Mouse (Mus musculus) MEL (cell line): ENCODE results near the gene Mef2d. TPM values are rescaled to one million over a fixed set of nuclear protein-coding genes. Genes with fewer than 3 reads are reported as not detected.

ENCODE experiments used
- DNase-seq: peaks from one replicate; pipeline ENCODE4 v3.0.0; 2011; ENCODE audit warnings: low read depth, low spot score
- H3K27ac ChIP-seq: 2 replicates; pipeline ENCODE4 v1.5.1; 2012; ENCODE audit warnings: low read depth, mild to moderate bottlenecking, control low read depth, low read length, moderate library complexity; ENCODE audit not compliant: control insufficient read depth
- H3K27me3 ChIP-seq, 2 experiments: fragments of 150-350 bp in 1 of 2; sonication (generic) in 1 of 2; 2 replicates each; pipeline ENCODE4 v1.6.1; 2012; ENCODE audit warnings: low read length in 2 of 2, mild to moderate bottlenecking in 2 of 2, improper control_type of control experiment in 1 of 2, moderate library complexity in 1 of 2; ENCODE audit not compliant: insufficient read depth in 2 of 2, control insufficient read depth in 1 of 2
- H3K36me3 ChIP-seq, 2 experiments: 2 replicates each; pipeline ENCODE4 v1.6.1; 2012 to 2014; ENCODE audit warnings: low read length in 2 of 2, improper control_type of control experiment in 1 of 2, inconsistent platforms in 1 of 2, mild to moderate bottlenecking in 1 of 2; ENCODE audit not compliant: insufficient read depth in 2 of 2, control insufficient read depth in 1 of 2
- H3K4me1 ChIP-seq, 2 experiments: fragments of 150-350 bp in 1 of 2; sonication (generic) in 1 of 2; 2 replicates each; pipeline ENCODE4 v1.6.1; 2012; ENCODE audit warnings: low read length in 2 of 2, improper control_type of control experiment in 1 of 2, mild to moderate bottlenecking in 1 of 2; ENCODE audit not compliant: insufficient read depth in 2 of 2, control insufficient read depth in 1 of 2
- H3K4me3 ChIP-seq, 2 experiments: fragments of 150-350 bp in 1 of 2; sonication (generic) in 1 of 2; 2 replicates each; pipeline ENCODE4 v1.5.1; 2012; ENCODE audit warnings: low read depth in 2 of 2, low read length in 2 of 2, mild to moderate bottlenecking in 2 of 2, moderate library complexity in 2 of 2, control low read depth in 1 of 2, improper control_type of control experiment in 1 of 2; ENCODE audit not compliant: control insufficient read depth in 1 of 2, insufficient read depth in 1 of 2
- H3K79me2 ChIP-seq: 2 replicates; pipeline ENCODE4 v1.6.1; 2012; ENCODE audit warnings: mild to moderate bottlenecking, low read length, moderate library complexity; ENCODE audit not compliant: control insufficient read depth, poor library complexity, insufficient read depth
- H3K9ac ChIP-seq: 2 replicates; pipeline ENCODE4 v1.6.1; 2012; ENCODE audit warnings: low read depth, mild to moderate bottlenecking, control low read depth, low read length, moderate library complexity; ENCODE audit not compliant: control insufficient read depth, poor library complexity, severe bottlenecking
- H3K9me3 ChIP-seq: fragments of 150-350 bp; sonication (generic); replicated peaks from 2 replicates; pipeline ENCODE4 v1.6.1; 2012; ENCODE audit warnings: mild to moderate bottlenecking, low read length, improper control_type of control experiment, moderate library complexity; ENCODE audit not compliant: insufficient read depth
- CHD1 ChIP-seq: IDR thresholded peaks from 2 replicates; pipeline ENCODE4 v1.6.1; 2012; ENCODE audit warnings: low read depth, mild to moderate bottlenecking, inconsistent platforms, low read length, improper control_type of control experiment
- ELF1 ChIP-seq: IDR thresholded peaks from 2 replicates; pipeline ENCODE4 v1.6.1; 2014; ENCODE audit warnings: low read depth, mild to moderate bottlenecking, inconsistent platforms, low read length, improper control_type of control experiment, moderate library complexity
- ETS1 ChIP-seq: IDR thresholded peaks from 2 replicates; pipeline ENCODE4 v1.6.1; 2012; ENCODE audit warnings: low read depth, mild to moderate bottlenecking, inconsistent platforms, low read length, improper control_type of control experiment, moderate library complexity
- HCFC1 ChIP-seq: IDR thresholded peaks from 2 replicates; pipeline ENCODE4 v1.6.1; 2012; ENCODE audit warnings: low read depth, mild to moderate bottlenecking, inconsistent platforms, low read length, improper control_type of control experiment, moderate library complexity
- KAT2A ChIP-seq: conservative IDR thresholded peaks from 2 replicates; pipeline ENCODE4 v1.6.1; 2012; ENCODE audit warnings: low read depth, low read length, improper control_type of control experiment, inconsistent platforms
- MXI1 ChIP-seq: IDR thresholded peaks from 2 replicates; pipeline ENCODE4 v1.6.1; 2011; ENCODE audit warnings: mild to moderate bottlenecking, low read depth, low read length, improper control_type of control experiment
- MYC ChIP-seq: IDR thresholded peaks from 2 replicates; pipeline ENCODE4 v1.6.1; 2011; ENCODE audit warnings: low read depth, mild to moderate bottlenecking, low read length, improper control_type of control experiment, moderate library complexity
- NRF1 ChIP-seq: IDR thresholded peaks from 2 replicates; pipeline ENCODE4 v1.6.1; 2014; ENCODE audit warnings: low read depth, mild to moderate bottlenecking, inconsistent platforms, low read length, improper control_type of control experiment, moderate library complexity; ENCODE audit not compliant: poor library complexity, insufficient read depth, severe bottlenecking
- POLR2A ChIP-seq, 2 experiments: IDR thresholded peaks; 2 replicates each; pipeline ENCODE4 v1.6.1; 2011 to 2012; ENCODE audit warnings: low read length in 2 of 2, mild to moderate bottlenecking in 2 of 2, control low read depth in 1 of 2, improper control_type of control experiment in 1 of 2, low read depth in 1 of 2, moderate library complexity in 1 of 2; ENCODE audit not compliant: control insufficient read depth in 1 of 2, insufficient read depth in 1 of 2, poor library complexity in 1 of 2
- POLR2AphosphoS5 ChIP-seq: IDR thresholded peaks from 2 replicates; pipeline ENCODE4 v1.6.1; 2012; ENCODE audit warnings: low read depth, borderline replicate concordance, mild to moderate bottlenecking, inconsistent platforms, low read length, moderate library complexity, mixed read lengths
- RAD21 ChIP-seq: IDR thresholded peaks from 2 replicates; pipeline ENCODE4 v1.6.1; 2011; ENCODE audit warnings: mild to moderate bottlenecking, low read depth, low read length, improper control_type of control experiment
- SMC3 ChIP-seq: IDR thresholded peaks from 2 replicates; pipeline ENCODE4 v1.6.1; 2011; ENCODE audit warnings: low read depth, low read length, improper control_type of control experiment
- TAL1 ChIP-seq: IDR thresholded peaks from 2 replicates; pipeline ENCODE4 v1.6.1; 2012; ENCODE audit warnings: mild to moderate bottlenecking, inconsistent platforms, low read length, moderate library complexity, mixed read lengths
- TBP ChIP-seq: IDR thresholded peaks from 2 replicates; pipeline ENCODE4 v1.8.0; 2011; ENCODE audit warnings: low read depth, low read length, improper control_type of control experiment
- USF1 ChIP-seq: IDR thresholded peaks from 2 replicates; pipeline ENCODE4 v1.6.1; 2014; ENCODE audit warnings: low read depth, mild to moderate bottlenecking, inconsistent platforms, low read length, improper control_type of control experiment, moderate library complexity
- USF2 ChIP-seq, 2 experiments: IDR thresholded peaks; 2 replicates each; pipeline ENCODE4 v1.6.1; 2011 to 2012; ENCODE audit warnings: improper control_type of control experiment in 2 of 2, low read length in 2 of 2, borderline replicate concordance in 1 of 2, inconsistent platforms in 1 of 2, low read depth in 1 of 2, mild to moderate bottlenecking in 1 of 2; ENCODE audit not compliant: insufficient read depth in 1 of 2
- ZC3H11A ChIP-seq: IDR thresholded peaks from 2 replicates; pipeline ENCODE4 v1.6.1; 2012; ENCODE audit warnings: low read depth, mild to moderate bottlenecking, inconsistent platforms, low read length, improper control_type of control experiment
- ZKSCAN1 ChIP-seq: IDR thresholded peaks from 2 replicates; pipeline ENCODE4 v1.6.1; 2012; ENCODE audit warnings: low read depth, mild to moderate bottlenecking, inconsistent platforms, low read length, improper control_type of control experiment, moderate library complexity
- polyA plus RNA-seq, 2 experiments: library from polyadenylated mRNA; stranded (reverse) in 1 of 2; unstranded in 1 of 2; fragments of >175 nt in 1 of 2; fragments of >200 nt in 1 of 2; gene quantifications; 2 replicates each; pipeline versions ENCODE4 v1.2.1 to v1.2.4; 2012; ENCODE audit warnings: low replicate concordance in 2 of 2, low read depth in 1 of 2; ENCODE audit not compliant: insufficient read length in 2 of 2, insufficient read depth in 1 of 2, missing spikeins in 1 of 2
- total RNA-seq: library from RNA; depleted of rRNA; stranded (reverse); fragments of 300-350 nt; gene quantifications from 2 replicates; pipeline ENCODE4 v1.2.3, GENCODE M21; 2012

The Mef2d gene
- total and polyA plus RNA-seq, 3 experiments, result 16.9 to 117 (median 71.4) TPM

- Histone ChIP-seq H3K9ac (no peak overlapping the region), H3K36me3 (no peaks in the 10 kb centered on the region; a peak in 1 of 4 replicates), H3K79me2 (no peaks in the 10 kb centered on the region), H3K4me1 (0 out of 4 replicates have a peak, but pooled peaks cover 0 to 6% of the 10 kb centered on the region in 2 experiments), H3K27me3 (no peaks in the 10 kb centered on the region), H3K4me3 (no peak overlapping the region), H3K27ac (no peak overlapping the region), H3K9me3 (no peaks in the 10 kb centered on the region)
- no peak for DNase-seq
- TF ChIP-seq NRF1 (no peak), KAT2A (no peak), POLR2A (IDR thresholded peaks at IDR 0.05; ENCODE audit: control insufficient read depth in 1 of 2, insufficient read depth in 1 of 2, low read depth in 1 of 2, low read length in 2 of 2, poor library complexity in 1 of 2) (no peak), MXI1 (no peak), ZKSCAN1 (no peak), MYC (no peak), USF1 (no peak), ELF1 (no peak), HCFC1 (no peak), ETS1 (no peak), TBP (no peak), CHD1 (no peak), USF2 (IDR thresholded peaks at IDR 0.05; ENCODE audit: borderline replicate concordance in 1 of 2, insufficient read depth in 1 of 2, low read depth in 1 of 2, low read length in 2 of 2) (no peak), RAD21 (no peak), SMC3 (no peak)
Measured at GRCm38 (mm10) chr3:88102196-88102595, 40.0 kb upstream of the Mef2d start.

GRCm38 (mm10) chr3:88102611-88103010 lies 39.6 kb upstream of the Mef2d start:
- no peaks in the 10 kb centered on the region for H3K9me3 ChIP-seq
- TF ChIP-seq POLR2AphosphoS5, result no peak
- no peak for TF ChIP-seq TAL1
- no peak for TF ChIP-seq MXI1
- no peak for TF ChIP-seq ZC3H11A
- TF ChIP-seq ELF1, result no peak
- no peak for DNase-seq
- H3K27ac ChIP-seq, result no peak overlapping the region
- no peaks in the 10 kb centered on the region for H3K27me3 ChIP-seq
- no peak overlapping the region for H3K9ac ChIP-seq
- no peak overlapping the region for H3K4me3 ChIP-seq
- H3K4me1 ChIP-seq, result 0 out of 4 replicates have a peak, but pooled peaks cover 0 to 6% of the 10 kb centered on the region in 2 experiments
- H3K79me2 ChIP-seq, result no peaks in the 10 kb centered on the region
- H3K36me3 ChIP-seq, result no peaks in the 10 kb centered on the region; a peak in 1 of 4 replicates
